Mouse (Mus musculus) ES-Bruce4 (cell line): ENCODE measurements around the gene Frem2.

Experiments used
- CTCF ChIP-seq: IDR thresholded peaks from one replicate; pipeline ENCODE4 v1.8.1; 2011; ENCODE audit warnings: low read depth, low read length
- POLR2A ChIP-seq: IDR thresholded peaks from one replicate; pipeline ENCODE4 v1.8.1; 2011; ENCODE audit warnings: low read length; ENCODE audit not compliant: insufficient read depth

GRCm38 (mm10) chr3:53513096-53513495 lies 144.1 kb downstream of the Frem2 start:
- TF ChIP-seq CTCF (no peak), POLR2A (no peak)
